Mouse (Mus musculus) midbrain, embryonic 13.5 days (tissue): ENCODE data around the gene Babam2. TPM values are rescaled to one million over a fixed set of nuclear protein-coding genes. Genes with fewer than 3 reads are reported as not detected.

Experiments
- ATAC-seq: fragments of 200-750 bp; cut with Nextera tagmentation; 2 replicates; pipeline ENCODE4 v1.8.0; 2017; ENCODE audit warnings: mild to moderate bottlenecking, moderate TSS enrichment, moderate library complexity
- H3K27ac ChIP-seq: fragments of 300-500 bp; sonication (generic); 2 replicates; pipeline ENCODE4 v1.5.1; 2015; ENCODE audit warnings: inconsistent platforms, mild to moderate bottlenecking, moderate library complexity
- H3K27me3 ChIP-seq: fragments of 300-500 bp; sonication (generic); 2 replicates; pipeline ENCODE4 v1.6.1; 2015; ENCODE audit warnings: mild to moderate bottlenecking, inconsistent platforms
- H3K36me3 ChIP-seq: fragments of 300-500 bp; sonication (generic); 2 replicates; pipeline ENCODE4 v1.6.1; 2015; ENCODE audit warnings: mild to moderate bottlenecking, inconsistent platforms
- H3K4me1 ChIP-seq: fragments of 300-500 bp; sonication (generic); replicated peaks from 2 replicates; pipeline ENCODE4 v1.6.1; 2015; ENCODE audit warnings: inconsistent platforms
- H3K4me2 ChIP-seq: fragments of 300-500 bp; sonication (generic); replicated peaks from 2 replicates; pipeline ENCODE4 v1.6.1; 2015; ENCODE audit warnings: moderate library complexity, mild to moderate bottlenecking, inconsistent platforms
- H3K4me3 ChIP-seq: fragments of 300-500 bp; sonication (generic); replicated peaks from 2 replicates; pipeline ENCODE4 v1.5.1; 2015; ENCODE audit warnings: mild to moderate bottlenecking, inconsistent platforms
- H3K9ac ChIP-seq: fragments of 300-500 bp; sonication (generic); replicated peaks from 2 replicates; pipeline ENCODE4 v1.6.1; 2015; ENCODE audit warnings: mild to moderate bottlenecking, inconsistent platforms
- H3K9me3 ChIP-seq: fragments of 300-500 bp; sonication (generic); 2 replicates; pipeline ENCODE4 v1.6.1; 2016; ENCODE audit warnings: mild to moderate bottlenecking, inconsistent platforms
- WGBS: fragments of 180-500 bp; shearing (Covaris S2); methylation state at CpG from one replicate; pipeline ENCODE4 v1.1.7; 2015; 5-methylcytosine and 5-hydroxymethylcytosine counted together
- microRNA-seq: library from miRNA; unstranded; fragments of <30 nt; microRNA quantifications from one replicate; pipeline ENCODE4, GENCODE M21; 2016
- polyA plus RNA-seq: library from polyadenylated mRNA; unstranded; fragments of >200 nt; fragmentation: Nextera tagmentation; extraction: Ambion mirVana; gene quantifications from 2 replicates; pipeline ENCODE4 v1.2.1, GENCODE M21; 2015

The Babam2 gene
- polyA plus RNA-seq, 1 experiment from 2014 or later = 63.4 TPM

- no peak overlapping the region for H3K4me3 ChIP-seq
- ATAC-seq = no peak
- H3K27me3 ChIP-seq = peaks cover 37% of the 10 kb centered on the region
- H3K9me3 ChIP-seq = no peaks in the 10 kb centered on the region
- no peak overlapping the region for H3K9ac ChIP-seq
- no peak overlapping the region for H3K27ac ChIP-seq
- no peaks in the 10 kb centered on the region for H3K4me1 ChIP-seq
- H3K36me3 ChIP-seq = no peaks in the 10 kb centered on the region
- 71% methylated on average over 3 of the region's 3 CpGs for WGBS
- H3K4me2 ChIP-seq = no peak overlapping the region
These were observed 429.7 kb downstream of the Babam2 start for GRCm38 (mm10) chr5:32127226-32127625.

GRCm38 (mm10) chr5:32127927-32128326, 430.4 kb downstream of the Babam2 start:
- Histone ChIP-seq H3K36me3 (no peaks in the 10 kb centered on the region), H3K27me3 (peaks cover 44% of the 10 kb centered on the region), H3K4me1 (no peaks in the 10 kb centered on the region; the same call in 1 of the 2 replicates), H3K27ac (no peak overlapping the region), H3K4me2 (no peak overlapping the region), H3K4me3 (no peak overlapping the region), H3K9me3 (no peaks in the 10 kb centered on the region), H3K9ac (no peak overlapping the region)
- ATAC-seq = no peak
- 71% methylated on average over 3 of the region's 3 CpGs for WGBS

- ATAC-seq = 0 out of 2 replicates have a peak, but pooled peaks have one; percentile 8
- Histone ChIP-seq H3K4me2 (peak overlapping the region; percentile 88), H3K4me1 (peaks cover 30% of the 10 kb centered on the region), H3K9me3 (no peaks in the 10 kb centered on the region), H3K9ac (peak overlapping the region; percentile 66), H3K27me3 (peaks cover 92% of the 10 kb centered on the region), H3K36me3 (no peaks in the 10 kb centered on the region), H3K27ac (0 out of 2 replicates have a peak overlapping the region, but pooled peaks have one; percentile 14), H3K4me3 (peak overlapping the region; percentile 60)
- under 1% methylated on average over 37 of the region's 48 CpGs for WGBS
These were observed 435.6 kb downstream of the Babam2 start for GRCm38 (mm10) chr5:32132971-32133501.

DNA sequence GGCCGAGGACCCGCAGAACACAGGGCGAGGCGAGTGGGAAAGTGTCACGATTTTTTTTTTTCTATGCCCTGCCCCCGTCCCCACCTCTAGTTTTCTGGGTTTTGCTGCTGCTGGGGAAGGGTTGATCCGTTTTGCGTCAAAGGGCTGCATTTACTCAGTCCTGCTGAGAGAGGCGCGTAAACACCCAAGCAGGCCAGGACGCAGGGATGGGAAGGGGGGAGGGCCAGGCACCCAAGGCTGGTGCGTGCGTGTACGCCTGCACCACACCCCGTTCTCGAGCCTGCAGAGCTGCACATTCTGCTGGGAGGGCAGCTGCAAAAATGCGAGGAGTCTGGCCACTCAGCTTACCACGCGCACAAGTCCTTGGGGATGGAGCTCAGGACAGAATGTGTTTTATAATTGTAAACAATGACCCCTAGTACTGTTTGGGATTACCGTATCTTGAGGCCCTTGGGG, 436.1 kb downstream of the Babam2 start:
- Histone ChIP-seq H3K4me2 (peak overlapping the region; percentile 88), H3K9ac (peak overlapping the region; percentile 66), H3K9me3 (no peaks in the 10 kb centered on the region), H3K4me3 (peak overlapping the region; percentile 60), H3K4me1 (peaks cover 30% of the 10 kb centered on the region), H3K27me3 (peaks cover 96% of the 10 kb centered on the region), H3K27ac (no peak overlapping the region), H3K36me3 (no peaks in the 10 kb centered on the region)
- WGBS = under 1% methylated on average over 20 of the region's 20 CpGs
- no peak for ATAC-seq

GRCm38 (mm10) chr5:32134051-32134732, 436.7 kb downstream of the Babam2 start:
- no peak for ATAC-seq
- Histone ChIP-seq H3K27ac (no peak overlapping the region), H3K4me2 (peak overlapping the region; percentile 88), H3K9me3 (no peaks in the 10 kb centered on the region), H3K36me3 (no peaks in the 10 kb centered on the region), H3K27me3 (peaks cover 96% of the 10 kb centered on the region), H3K9ac (0 out of 2 replicates have a peak overlapping the region, but pooled peaks have one; percentile 66), H3K4me3 (peak overlapping the region; percentile 60), H3K4me1 (peaks cover 30% of the 10 kb centered on the region)
- WGBS = 2% methylated on average over 21 of the region's 21 CpGs

Small RNA genes lying within 50 kb of the gene (microRNA-seq; reads per million reads assigned to microRNA genes)
- not detected for gene Mir3473e

Other genes with a start within 250 kb of the Babam2 start
- gene Zfp512, start 245.3 kb upstream of the Babam2 start, polyA plus RNA-seq = 124 and 125 TPM in 2 replicates
- 0.13 and 0.18 TPM in 2 replicates for gene 4930548H24Rik, start 211.9 kb upstream of the Babam2 start, polyA plus RNA-seq
- 78.3 and 80.5 TPM in 2 replicates for gene Gpn1, start 202.9 kb upstream of the Babam2 start, polyA plus RNA-seq
- gene Slc4a1ap, start 170.7 kb upstream of the Babam2 start, polyA plus RNA-seq = 32.6 and 34.8 TPM in 2 replicates
- 30.5 and 33.7 TPM in 2 replicates for gene Supt7l, start 169.9 kb upstream of the Babam2 start, polyA plus RNA-seq
- gene Mrpl33, start 100.7 kb upstream of the Babam2 start, polyA plus RNA-seq = 188 and 192 TPM in 2 replicates
- gene Rbks, start 57 bp upstream of the Babam2 start, polyA plus RNA-seq = 1.7 and 2.2 TPM in 2 replicates